Mouse (Mus musculus): Measurements from ENCODE around the gene Ntmt1. TPM values are rescaled to one million over a fixed set of nuclear protein-coding genes. Genes with fewer than 3 reads are reported as not detected.

The Ntmt1 gene
- polyA plus RNA-seq, 1 experiment from 2014 or later, result 121 TPM

DNA sequence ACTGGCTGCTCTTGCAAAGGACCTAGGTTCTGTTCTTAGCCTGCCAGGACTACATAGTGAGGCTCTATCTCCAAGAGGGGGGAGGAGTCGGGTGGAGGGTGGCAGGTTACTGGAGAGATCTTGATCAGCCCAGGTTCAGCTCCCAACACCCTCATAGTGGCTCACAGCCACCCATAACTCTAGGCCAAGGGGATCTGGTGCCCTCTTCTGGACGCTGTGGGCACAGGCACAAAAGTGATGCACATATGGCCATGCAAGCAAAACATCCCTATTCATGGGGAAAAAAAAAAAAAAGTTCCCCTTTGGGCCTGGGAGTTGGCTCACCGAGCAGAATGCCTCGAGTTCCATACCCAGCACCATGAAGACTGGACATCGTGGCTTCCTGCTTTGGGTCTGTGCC, 21.7 kb downstream of the Ntmt1 start:
- no peak overlapping the region for H3K4me3 ChIP-seq (replicated peaks; ENCODE audit: low read length)
- no peaks in the 10 kb centered on the region for H3K27me3 ChIP-seq (replicated peaks; ENCODE audit: control insufficient read depth, insufficient read depth, low read length)
- no peaks in the 10 kb centered on the region for H3K9me3 ChIP-seq (ENCODE audit: control insufficient read depth, low read length)
- no peak for ATAC-seq
- H3K27ac ChIP-seq (ENCODE audit: low read length), result no peak overlapping the region
- H3K9ac ChIP-seq (replicated peaks; ENCODE audit: low read depth, low read length), result no peak overlapping the region
- H3K36me3 ChIP-seq (ENCODE audit: control insufficient read depth, insufficient read depth), result peaks cover 6% of the 10 kb centered on the region
- 36% methylated on average over 5 of the region's 5 CpGs for WGBS
- peaks cover 15% of the 10 kb centered on the region for H3K4me1 ChIP-seq (replicated peaks; ENCODE audit: control insufficient read depth, insufficient read depth, low read length)
- no peak overlapping the region for H3K4me2 ChIP-seq (ENCODE audit: low read length)

DNA sequence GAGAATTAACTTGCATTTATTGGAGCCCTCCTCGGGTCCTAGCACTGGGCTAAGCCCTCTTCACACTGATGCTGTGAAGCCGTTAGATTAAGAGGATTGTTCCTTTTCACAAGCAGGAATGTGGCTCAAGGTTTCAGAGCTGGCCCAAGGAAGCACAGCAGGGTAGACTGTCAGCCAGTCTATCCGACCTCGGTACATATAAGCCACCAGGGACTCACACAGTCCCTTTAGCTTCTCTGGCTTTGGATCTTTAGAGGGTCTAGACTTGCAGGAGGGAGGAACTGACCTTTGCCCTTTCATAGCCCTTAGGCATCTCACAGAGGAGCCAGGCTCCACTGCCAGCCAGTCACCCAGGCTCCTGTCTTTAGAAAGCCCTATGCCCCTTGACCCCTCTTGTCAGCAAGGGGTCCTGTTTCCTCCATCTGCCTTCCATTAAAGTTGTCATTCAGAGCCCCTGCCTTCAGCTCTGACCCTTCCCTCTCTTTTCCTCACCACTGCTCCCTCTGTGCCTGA, 22.7 kb downstream of the Ntmt1 start, which contains the start of gene Asb6:
Gene Asb6 (minus strand): TSS at position 51 of the 513 bp plus-strand sequence.
- Histone ChIP-seq H3K4me3 (replicated peaks; ENCODE audit: low read length) (no peak within 1 kb of the TSS), H3K4me2 (ENCODE audit: low read length) (no peak within 1 kb of the TSS), H3K4me1 (replicated peaks; ENCODE audit: control insufficient read depth, insufficient read depth, low read length) (peaks cover 15% of the 10 kb centered on the region), H3K36me3 (ENCODE audit: control insufficient read depth, insufficient read depth) (peaks cover 3% of the 10 kb centered on the region), H3K27ac (ENCODE audit: low read length) (no peak within 1 kb of the TSS), H3K9ac (replicated peaks; ENCODE audit: low read depth, low read length) (no peak within 1 kb of the TSS), H3K9me3 (ENCODE audit: control insufficient read depth, low read length) (no peaks in the 10 kb centered on the region), H3K27me3 (replicated peaks; ENCODE audit: control insufficient read depth, insufficient read depth, low read length) (no peaks in the 10 kb centered on the region)
- 4% methylated on average over 4 of the region's 4 CpGs for WGBS
- no peak for ATAC-seq

DNA sequence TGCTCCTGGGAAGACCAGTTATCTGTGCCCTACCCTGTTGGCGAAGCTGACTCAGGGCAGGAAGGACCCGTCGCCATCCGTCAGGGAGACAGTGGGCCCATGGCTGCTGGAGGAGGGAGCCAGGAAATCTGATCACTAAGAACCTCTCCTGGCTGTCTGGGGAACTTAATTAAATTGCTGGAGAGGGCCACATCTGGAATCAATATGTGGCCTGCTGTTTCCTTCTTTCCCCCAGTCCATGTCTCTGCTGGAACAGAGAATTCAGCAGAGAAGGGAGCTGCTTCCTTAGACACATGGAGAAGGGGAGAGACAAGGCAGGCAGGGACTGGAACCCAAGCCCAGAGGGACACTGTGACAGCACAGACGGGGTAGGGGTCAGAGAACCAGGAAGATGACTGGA, 26.0 kb downstream of the Ntmt1 start:
- Histone ChIP-seq H3K4me2 (ENCODE audit: low read length) (no peak overlapping the region), H3K27ac (ENCODE audit: low read length) (no peak overlapping the region), H3K4me3 (replicated peaks; ENCODE audit: low read length) (no peak overlapping the region), H3K9me3 (ENCODE audit: control insufficient read depth, low read length) (no peaks in the 10 kb centered on the region), H3K27me3 (replicated peaks; ENCODE audit: control insufficient read depth, insufficient read depth, low read length) (no peaks in the 10 kb centered on the region), H3K9ac (replicated peaks; ENCODE audit: low read depth, low read length) (no peak overlapping the region), H3K36me3 (ENCODE audit: control insufficient read depth, insufficient read depth) (no peaks in the 10 kb centered on the region), H3K4me1 (replicated peaks; ENCODE audit: control insufficient read depth, insufficient read depth, low read length) (peaks cover 9% of the 10 kb centered on the region)
- WGBS, result 67% methylated on average over 5 of the region's 5 CpGs
- ATAC-seq, result no peak

DNA sequence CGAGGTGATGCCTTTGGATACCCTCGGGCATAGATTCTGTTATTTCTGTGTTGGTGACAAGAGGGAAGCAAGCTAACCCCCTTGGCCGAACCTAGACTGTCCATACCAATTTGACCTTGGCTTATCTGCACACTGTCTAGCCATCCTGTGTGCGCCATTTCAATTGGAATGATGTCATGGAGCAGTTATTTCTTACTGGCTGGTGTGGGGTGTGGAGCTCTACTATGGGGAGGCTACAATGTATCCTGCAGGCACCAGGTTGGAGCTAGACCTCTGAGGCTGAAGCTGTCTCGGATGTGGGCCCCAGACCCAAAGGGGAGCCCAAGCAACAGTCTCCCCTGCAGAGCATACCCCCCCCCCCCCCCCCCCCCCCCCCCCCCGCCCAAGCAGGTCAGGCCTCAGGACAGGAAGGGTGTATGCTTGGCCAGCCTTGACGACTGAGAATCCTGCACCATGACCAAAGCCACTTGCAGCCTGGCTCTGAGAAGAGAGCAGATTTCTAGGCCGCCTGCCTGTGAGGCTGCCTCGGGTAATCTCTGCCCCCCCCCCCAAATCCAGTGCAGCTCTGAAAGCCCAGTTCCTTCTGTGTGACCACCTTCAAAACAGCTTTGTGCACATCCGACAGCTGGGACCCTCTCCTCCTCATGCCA, 26.9 kb downstream of the Ntmt1 start, which contains the start of gene Prrx2:
Gene Prrx2 (plus strand): TSS at position 600 of the 650 bp plus-strand sequence.
- no peak within 1 kb of the TSS for H3K9ac ChIP-seq (replicated peaks; ENCODE audit: low read depth, low read length)
- H3K9me3 ChIP-seq (ENCODE audit: control insufficient read depth, low read length), result no peaks in the 10 kb centered on the region
- H3K4me2 ChIP-seq (ENCODE audit: low read length), result no peak within 1 kb of the TSS
- ATAC-seq, result no peak
- H3K27me3 ChIP-seq (replicated peaks; ENCODE audit: control insufficient read depth, insufficient read depth, low read length), result no peaks in the 10 kb centered on the region
- H3K27ac ChIP-seq (ENCODE audit: low read length), result no peak within 1 kb of the TSS
- H3K4me3 ChIP-seq (replicated peaks; ENCODE audit: low read length), result no peak within 1 kb of the TSS
- peaks cover 9% of the 10 kb centered on the region for H3K4me1 ChIP-seq (replicated peaks; ENCODE audit: control insufficient read depth, insufficient read depth, low read length)
- 74% methylated on average over 7 of the region's 10 CpGs for WGBS
- H3K36me3 ChIP-seq (ENCODE audit: control insufficient read depth, insufficient read depth), result no peaks in the 10 kb centered on the region

DNA sequence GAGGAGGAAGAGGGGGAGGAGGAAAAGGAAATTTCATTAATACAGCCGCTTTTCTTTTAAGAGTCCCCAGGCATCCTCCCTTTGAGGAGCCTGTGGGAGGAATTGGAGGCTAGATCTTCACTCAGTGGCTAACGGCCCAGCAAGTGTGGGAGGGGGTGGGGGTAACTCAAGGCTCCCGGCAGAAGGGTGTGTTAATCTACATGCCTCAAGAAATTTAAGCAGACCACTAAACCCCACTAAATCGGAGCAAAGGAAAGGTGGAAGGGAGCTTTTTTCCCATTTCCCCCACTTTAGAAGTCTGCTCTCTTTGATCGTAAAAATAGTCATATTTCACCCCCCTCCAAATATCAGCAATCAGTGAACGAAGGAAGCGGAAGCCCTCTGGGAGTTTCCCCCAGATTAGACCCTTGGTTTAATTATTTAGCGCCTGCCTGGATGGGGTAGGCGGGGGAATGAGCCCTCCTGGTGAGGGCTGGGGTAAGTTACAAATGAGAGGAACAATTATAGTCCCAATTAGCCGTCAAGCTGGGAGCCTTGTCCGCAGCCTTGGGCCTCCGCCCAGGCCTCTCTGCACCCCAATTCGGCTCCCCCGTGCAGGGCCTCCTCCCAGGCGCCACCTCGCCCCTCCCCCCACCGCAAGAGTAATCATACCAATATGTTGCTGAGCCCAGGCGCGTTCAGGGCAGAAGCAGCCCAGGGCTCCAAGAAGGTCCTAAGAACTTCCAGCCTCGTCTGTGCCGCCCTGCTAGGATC, 28.8 kb downstream of the Ntmt1 start:
- Histone ChIP-seq H3K9me3 (ENCODE audit: control insufficient read depth, low read length) (no peaks in the 10 kb centered on the region), H3K36me3 (ENCODE audit: control insufficient read depth, insufficient read depth) (no peaks in the 10 kb centered on the region), H3K27me3 (replicated peaks; ENCODE audit: control insufficient read depth, insufficient read depth, low read length) (no peaks in the 10 kb centered on the region), H3K27ac (ENCODE audit: low read length) (0 out of 2 replicates have a peak overlapping the region, but pooled peaks have one; percentile 4), H3K9ac (replicated peaks; ENCODE audit: low read depth, low read length) (peak overlapping the region; percentile 3; the same call in 1 of the 2 replicates), H3K4me3 (replicated peaks; ENCODE audit: low read length) (no peak overlapping the region), H3K4me2 (ENCODE audit: low read length) (peak overlapping the region; percentile 2; the same call in 1 of the 2 replicates), H3K4me1 (replicated peaks; ENCODE audit: control insufficient read depth, insufficient read depth, low read length) (peaks cover 9% of the 10 kb centered on the region)
- WGBS, result 5% methylated on average over 21 of the region's 21 CpGs
- ATAC-seq, result peak; percentile 69; the same call in 1 of the 2 replicates

DNA sequence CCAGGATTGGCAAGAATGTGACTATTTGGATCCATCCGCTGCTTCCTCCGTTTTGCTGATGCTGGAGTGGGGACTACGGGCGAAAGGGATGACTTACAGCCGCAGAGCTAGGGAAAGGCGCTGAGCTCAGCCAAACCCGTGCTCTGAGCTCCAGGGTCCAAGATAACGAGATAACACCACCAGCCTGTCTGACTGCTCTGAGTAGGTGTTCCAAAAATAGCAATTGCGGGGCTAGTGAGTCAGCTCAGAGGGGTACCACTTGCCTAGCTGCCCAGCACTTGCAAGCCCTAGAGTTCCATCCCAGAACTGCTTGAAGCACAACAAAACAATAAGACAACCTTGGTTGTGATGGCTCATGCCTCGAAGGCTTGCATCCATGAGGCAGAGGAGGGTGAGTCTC, 35.0 kb downstream of the Ntmt1 start:
- Histone ChIP-seq H3K9me3 (ENCODE audit: control insufficient read depth, low read length) (no peaks in the 10 kb centered on the region), H3K4me2 (ENCODE audit: low read length) (no peak overlapping the region), H3K4me1 (replicated peaks; ENCODE audit: control insufficient read depth, insufficient read depth, low read length) (peaks cover 7% of the 10 kb centered on the region), H3K4me3 (replicated peaks; ENCODE audit: low read length) (no peak overlapping the region), H3K27ac (ENCODE audit: low read length) (no peak overlapping the region), H3K27me3 (replicated peaks; ENCODE audit: control insufficient read depth, insufficient read depth, low read length) (peaks cover 14% of the 10 kb centered on the region), H3K9ac (replicated peaks; ENCODE audit: low read depth, low read length) (no peak overlapping the region), H3K36me3 (ENCODE audit: control insufficient read depth, insufficient read depth) (no peaks in the 10 kb centered on the region)
- ATAC-seq, result no peak
- WGBS, result 53% methylated on average over 10 of the region's 10 CpGs

DNA sequence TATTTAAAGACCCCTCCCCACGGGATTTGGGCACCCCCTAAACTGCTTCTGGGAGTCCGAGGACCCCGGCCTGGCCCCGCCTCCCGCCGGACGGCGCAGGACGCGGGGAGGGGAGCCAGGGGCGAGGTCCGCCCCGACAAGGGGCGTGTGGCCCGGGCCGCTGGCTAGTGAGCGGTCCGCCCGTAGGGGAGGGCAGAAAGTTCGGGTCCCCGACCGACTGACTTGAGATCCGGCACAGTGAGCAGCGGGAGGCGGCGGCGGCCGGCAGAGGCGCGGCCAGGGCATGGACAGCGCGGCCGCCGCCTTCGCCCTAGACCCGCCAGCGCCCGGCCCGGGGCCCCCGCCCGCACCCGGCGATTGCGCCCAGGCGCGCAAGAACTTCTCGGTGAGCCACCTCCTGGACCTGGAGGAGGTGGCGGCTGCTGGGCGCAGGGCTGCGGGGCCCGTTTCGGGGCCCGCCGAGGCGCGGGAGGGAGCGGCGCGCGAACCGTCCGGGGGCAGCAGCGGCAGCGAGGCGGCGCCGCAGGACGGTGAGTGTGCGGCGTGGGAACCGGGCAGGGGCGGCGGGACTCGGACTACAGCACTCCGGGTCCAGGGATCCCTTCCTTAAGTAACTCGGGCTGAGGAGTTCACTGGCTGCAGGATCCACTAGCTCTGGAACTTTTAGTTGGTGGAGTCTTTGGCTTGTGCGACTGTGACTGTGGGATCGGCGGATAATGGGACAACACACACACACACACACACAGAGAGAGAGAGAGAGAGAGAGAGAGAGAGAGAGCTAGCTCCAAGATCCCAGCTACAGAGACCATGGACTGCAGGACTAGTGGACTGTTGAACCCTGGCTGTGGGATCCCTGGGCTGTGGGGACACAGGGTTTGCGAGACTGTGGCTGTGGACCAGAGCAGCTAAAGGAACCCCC, 37.8 kb downstream of the Ntmt1 start:
- Histone ChIP-seq H3K4me1 (replicated peaks; ENCODE audit: control insufficient read depth, insufficient read depth, low read length) (peaks cover 7% of the 10 kb centered on the region), H3K4me2 (ENCODE audit: low read length) (peak overlapping the region; percentile 78), H3K36me3 (ENCODE audit: control insufficient read depth, insufficient read depth) (no peaks in the 10 kb centered on the region), H3K27ac (ENCODE audit: low read length) (no peak overlapping the region), H3K27me3 (replicated peaks; ENCODE audit: control insufficient read depth, insufficient read depth, low read length) (peaks cover 14% of the 10 kb centered on the region), H3K9me3 (ENCODE audit: control insufficient read depth, low read length) (no peaks in the 10 kb centered on the region), H3K4me3 (replicated peaks; ENCODE audit: low read length) (peak overlapping the region; percentile 45), H3K9ac (replicated peaks; ENCODE audit: low read depth, low read length) (peak overlapping the region; percentile 49)
- WGBS, result 1% methylated on average over 59 of the region's 80 CpGs
- no peak for ATAC-seq

DNA sequence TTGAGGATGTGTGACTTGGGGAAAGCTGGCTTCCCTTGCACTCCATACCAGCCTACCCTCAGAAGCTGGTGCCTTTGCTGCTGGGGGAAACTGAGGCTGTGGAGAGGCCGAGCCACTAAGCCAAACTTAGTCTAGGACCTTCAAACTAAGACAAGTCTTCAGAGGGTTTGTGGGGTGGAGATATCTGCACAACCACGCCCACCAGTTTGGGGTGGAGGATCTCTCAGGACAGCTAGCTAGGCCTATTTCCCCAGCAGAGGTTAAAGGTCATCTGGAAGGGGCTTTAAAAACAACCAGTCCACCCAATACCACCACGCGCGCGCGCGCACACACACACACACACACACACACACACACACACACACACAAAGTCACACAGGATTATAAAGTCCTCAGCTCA, 38.6 kb downstream of the Ntmt1 start:
- 87% methylated on average over 8 of the region's 8 CpGs for WGBS
- ATAC-seq, result no peak
- H3K9ac ChIP-seq (replicated peaks; ENCODE audit: low read depth, low read length), result no peak overlapping the region
- peaks cover 7% of the 10 kb centered on the region for H3K4me1 ChIP-seq (replicated peaks; ENCODE audit: control insufficient read depth, insufficient read depth, low read length)
- H3K27ac ChIP-seq (ENCODE audit: low read length), result no peak overlapping the region
- no peaks in the 10 kb centered on the region for H3K9me3 ChIP-seq (ENCODE audit: control insufficient read depth, low read length)
- H3K4me3 ChIP-seq (replicated peaks; ENCODE audit: low read length), result no peak overlapping the region
- H3K36me3 ChIP-seq (ENCODE audit: control insufficient read depth, insufficient read depth), result no peaks in the 10 kb centered on the region
- H3K27me3 ChIP-seq (replicated peaks; ENCODE audit: control insufficient read depth, insufficient read depth, low read length), result peaks cover 14% of the 10 kb centered on the region
- H3K4me2 ChIP-seq (ENCODE audit: low read length), result no peak overlapping the region

Data from forebrain, embryonic 16.5 days (tissue).